Mouse (Mus musculus) small intestine, adult 2 months (tissue): ENCODE data around the gene Syngr1.

ENCODE experiments used
- CTCF ChIP-seq: fragments of 200-500 bp; IDR thresholded peaks from 2 replicates; pipeline ENCODE4 v1.5.1; 2012; ENCODE audit warnings: low read depth, mild to moderate bottlenecking, control low read depth, inconsistent platforms, low read length, moderate library complexity, mixed read lengths; ENCODE audit not compliant: insufficient replicate concordance, insufficient read length; ENCODE audit errors: extremely low read depth
- POLR2A ChIP-seq: fragments of 200-500 bp; IDR thresholded peaks from 2 replicates; pipeline ENCODE4 v1.6.1; 2012; ENCODE audit warnings: low read depth, mild to moderate bottlenecking, control low read depth, inconsistent platforms, low read length, moderate library complexity

DNA sequence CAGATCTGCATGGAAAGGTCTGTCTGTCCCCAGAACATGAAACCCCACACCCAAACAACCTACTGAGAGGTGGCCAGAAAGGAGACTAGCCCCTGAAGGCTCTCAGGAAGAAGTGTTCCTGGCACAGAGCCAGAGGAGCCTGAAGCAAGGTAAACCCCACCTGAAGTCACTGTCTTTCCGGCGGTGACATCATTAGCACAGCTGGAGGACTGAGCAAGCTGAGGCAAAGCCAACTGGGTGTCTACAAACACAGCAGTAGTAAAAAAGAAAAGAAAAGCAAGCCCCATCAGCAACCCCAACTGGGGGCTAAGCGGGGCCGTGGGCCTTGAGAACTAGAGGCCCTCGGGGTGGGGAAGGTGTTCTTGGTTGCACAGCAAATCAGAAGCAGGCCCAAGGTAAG, 26.2 kb upstream of the Syngr1 start:
- no peak for TF ChIP-seq CTCF
- no peak for TF ChIP-seq POLR2A
